Mouse (Mus musculus) midbrain, embryonic 14.5 days (tissue): ENCODE results near the gene Hoxa13. TPM values are rescaled to one million over a fixed set of nuclear protein-coding genes. Genes with fewer than 3 reads are reported as not detected.

ENCODE experiments used
- ATAC-seq: fragments of 200-750 bp; cut with Nextera tagmentation; 2 replicates; pipeline ENCODE4 v1.8.0; 2017; ENCODE audit warnings: moderate number of reproducible peaks, moderate library complexity; ENCODE audit not compliant: low FRiP score, low TSS enrichment
- DNase-seq: peaks from one replicate; pipeline ENCODE4 v3.0.0-alpha.2; 2015
- H3K27ac ChIP-seq: fragments of 300-500 bp; sonication (generic); replicated peaks from 2 replicates; pipeline ENCODE4 v1.5.1; 2014; ENCODE audit warnings: mild to moderate bottlenecking, low read depth, low read length, moderate library complexity
- H3K27me3 ChIP-seq: fragments of 300-500 bp; sonication (generic); 2 replicates; pipeline ENCODE4 v1.6.1; 2014; ENCODE audit warnings: low read length, control low read depth, mixed read lengths; ENCODE audit not compliant: control insufficient read depth, insufficient read depth
- H3K36me3 ChIP-seq: fragments of 300-500 bp; sonication (generic); 2 replicates; pipeline ENCODE4 v1.6.1; 2014; ENCODE audit warnings: low read length, control low read depth; ENCODE audit not compliant: control insufficient read depth, insufficient read depth
- H3K4me1 ChIP-seq: fragments of 300-500 bp; sonication (generic); 2 replicates; pipeline ENCODE4 v1.6.1; 2014; ENCODE audit warnings: mild to moderate bottlenecking, antibody characterized with exemption, low read length, control low read depth; ENCODE audit not compliant: control insufficient read depth, insufficient read depth
- H3K4me2 ChIP-seq: fragments of 300-500 bp; sonication (generic); 2 replicates; pipeline ENCODE4 v1.6.1; 2014; ENCODE audit warnings: mild to moderate bottlenecking, low read length, moderate library complexity
- H3K4me3 ChIP-seq: fragments of 300-500 bp; sonication (generic); replicated peaks from 2 replicates; pipeline ENCODE4 v1.5.1; 2014; ENCODE audit warnings: low read depth, low read length
- H3K9ac ChIP-seq: fragments of 300-500 bp; sonication (generic); replicated peaks from 2 replicates; pipeline ENCODE4 v1.6.1; 2014; ENCODE audit warnings: mild to moderate bottlenecking, low read length, moderate library complexity
- H3K9me3 ChIP-seq: fragments of 300-500 bp; sonication (generic); 2 replicates; pipeline ENCODE4 v1.6.1; 2016; ENCODE audit warnings: low read length, control low read depth, mixed read lengths; ENCODE audit not compliant: control insufficient read depth
- WGBS: fragments of 180-500 bp; shearing (Covaris S2); extraction: QIAGEN DNeasy Blood & Tissue Kit; methylation state at CpG from one replicate; pipeline ENCODE4 v1.1.7; 2014; 5-methylcytosine and 5-hydroxymethylcytosine counted together
- polyA plus RNA-seq: library from polyadenylated mRNA; unstranded; fragments of >200 nt; fragmentation: Nextera tagmentation; extraction: Ambion mirVana; gene quantifications from 2 replicates; pipeline ENCODE4 v1.2.1, GENCODE M21; 2014

The Hoxa13 gene
- polyA plus RNA-seq, 1 experiment from 2014 or later: not detected

DNA sequence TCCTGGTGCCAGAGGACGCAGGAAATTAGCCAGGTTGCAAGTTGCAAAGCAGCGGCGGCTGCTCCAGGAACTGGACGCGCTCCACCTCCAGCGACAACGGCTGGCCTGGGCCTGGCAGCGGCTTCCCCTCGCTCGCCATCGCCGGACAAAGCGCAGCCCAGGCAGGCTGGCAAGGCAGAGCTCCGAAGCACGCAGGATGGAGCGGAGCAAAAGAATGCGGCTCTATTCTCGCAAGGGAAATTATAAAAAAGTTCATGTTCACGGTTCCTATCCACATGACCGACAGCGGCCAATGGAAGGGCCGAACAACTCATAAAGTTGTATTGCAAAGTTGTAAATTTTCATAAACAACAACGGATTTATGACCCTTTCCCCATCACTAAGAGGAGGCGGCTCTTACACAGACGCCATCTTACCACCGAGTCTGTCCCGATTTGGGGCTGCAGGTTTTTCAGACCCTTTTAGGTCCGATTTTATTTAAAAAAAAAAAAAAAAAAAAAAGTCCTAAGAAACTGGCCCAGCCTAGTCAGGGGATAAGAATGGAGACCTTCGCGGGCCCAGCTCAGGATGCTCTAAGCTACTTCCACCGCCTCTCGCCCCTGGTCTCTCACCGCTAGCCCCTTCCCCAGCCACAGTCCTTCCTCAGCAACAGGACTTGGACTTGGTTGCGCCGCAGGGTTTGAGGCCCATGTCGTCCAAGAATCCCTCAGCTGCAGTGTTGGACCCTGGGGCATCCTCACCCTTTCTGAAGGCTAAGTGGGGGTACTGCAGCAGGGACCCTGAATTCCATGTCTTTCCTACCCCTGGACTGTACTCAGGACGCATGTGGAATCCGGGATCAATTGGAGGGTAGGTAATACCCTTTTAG, 47.3 kb downstream of the Hoxa13 start, which contains the start of the genes Hoxa3 and Gm28308:
Gene Hoxa3 (minus strand): TSS at position 218 of the 868 bp plus-strand sequence.
Gene Gm28308 (minus strand): TSS at position 221 of the 868 bp plus-strand sequence.
- ATAC-seq: no peak
- no peak within 1 kb of the TSS for H3K4me2 ChIP-seq
- 3% methylated on average over 38 of the region's 38 CpGs for WGBS
- peaks cover 98% of the 10 kb centered on the region for H3K27me3 ChIP-seq
- no peaks in the 10 kb centered on the region for H3K36me3 ChIP-seq
- no peaks in the 10 kb centered on the region for H3K9me3 ChIP-seq
- H3K27ac ChIP-seq: no peak within 1 kb of the TSS
- DNase-seq: no peak
- 0 out of 2 replicates have a peak, but pooled peaks cover 3% of the 10 kb centered on the region for H3K4me1 ChIP-seq
- no peak within 1 kb of the TSS for H3K4me3 ChIP-seq
- no peak within 1 kb of the TSS for H3K9ac ChIP-seq

GRCm38 (mm10) chr6:52212556-52213118, 48.0 kb downstream of the Hoxa13 start:
- Histone ChIP-seq H3K27ac (no peak overlapping the region), H3K9me3 (no peaks in the 10 kb centered on the region), H3K9ac (no peak overlapping the region), H3K27me3 (peaks cover 99% of the 10 kb centered on the region), H3K4me1 (0 out of 2 replicates have a peak, but pooled peaks cover 3% of the 10 kb centered on the region), H3K4me2 (no peak overlapping the region), H3K4me3 (no peak overlapping the region), H3K36me3 (no peaks in the 10 kb centered on the region)
- DNase-seq: no peak
- 3% methylated on average over 22 of the region's 22 CpGs for WGBS
- no peak for ATAC-seq

DNA sequence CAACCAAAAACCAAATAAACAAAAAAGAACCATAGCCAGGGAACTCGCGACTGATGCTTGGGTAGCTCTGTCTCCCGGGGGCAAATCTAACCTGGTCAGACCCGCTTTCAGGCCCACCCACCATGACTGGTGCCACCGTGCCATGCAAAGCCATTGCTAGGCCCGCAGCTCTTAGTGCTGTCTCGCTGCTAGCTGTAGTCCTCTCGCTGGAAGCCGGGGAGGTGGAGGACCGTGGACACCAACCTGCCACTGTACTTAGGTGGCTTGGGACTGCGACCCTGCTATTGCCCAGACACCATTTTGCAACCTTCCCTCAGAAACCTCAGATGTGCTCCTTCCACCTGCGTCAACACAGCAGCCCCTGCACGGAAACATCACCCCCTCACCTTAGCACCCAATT, 48.7 kb downstream of the Hoxa13 start:
- peaks cover 99% of the 10 kb centered on the region for H3K27me3 ChIP-seq
- H3K9me3 ChIP-seq: no peaks in the 10 kb centered on the region
- H3K4me1 ChIP-seq: 0 out of 2 replicates have a peak, but pooled peaks cover under 1% of the 10 kb centered on the region
- WGBS: 7% methylated on average over 13 of the region's 13 CpGs
- no peak overlapping the region for H3K4me2 ChIP-seq
- no peak for DNase-seq
- H3K36me3 ChIP-seq: no peaks in the 10 kb centered on the region
- ATAC-seq: no peak
- H3K4me3 ChIP-seq: no peak overlapping the region
- no peak overlapping the region for H3K9ac ChIP-seq
- no peak overlapping the region for H3K27ac ChIP-seq

- Histone ChIP-seq H3K4me1 (no peaks in the 10 kb centered on the region), H3K9me3 (no peaks in the 10 kb centered on the region), H3K9ac (no peak overlapping the region), H3K27me3 (peaks cover 99% of the 10 kb centered on the region), H3K36me3 (no peaks in the 10 kb centered on the region), H3K27ac (no peak overlapping the region), H3K4me2 (no peak overlapping the region), H3K4me3 (no peak overlapping the region)
- WGBS: under 1% methylated on average over 37 of the region's 37 CpGs
- DNase-seq: peak; percentile 91
- no peak for ATAC-seq
Measured at GRCm38 (mm10) chr6:52211170-52211935, 49.3 kb downstream of the Hoxa13 start.

- Histone ChIP-seq H3K4me3 (no peak overlapping the region), H3K27ac (no peak overlapping the region), H3K9me3 (no peaks in the 10 kb centered on the region), H3K27me3 (peaks cover 99% of the 10 kb centered on the region), H3K9ac (no peak overlapping the region), H3K4me1 (no peaks in the 10 kb centered on the region), H3K36me3 (no peaks in the 10 kb centered on the region), H3K4me2 (no peak overlapping the region)
- DNase-seq: no peak
- no peak for ATAC-seq
- 6% methylated on average over 12 of the region's 12 CpGs for whole genome bisulfite sequencing
Measured at GRCm38 (mm10) chr6:52209685-52210046, 51.0 kb downstream of the Hoxa13 start.

DNA sequence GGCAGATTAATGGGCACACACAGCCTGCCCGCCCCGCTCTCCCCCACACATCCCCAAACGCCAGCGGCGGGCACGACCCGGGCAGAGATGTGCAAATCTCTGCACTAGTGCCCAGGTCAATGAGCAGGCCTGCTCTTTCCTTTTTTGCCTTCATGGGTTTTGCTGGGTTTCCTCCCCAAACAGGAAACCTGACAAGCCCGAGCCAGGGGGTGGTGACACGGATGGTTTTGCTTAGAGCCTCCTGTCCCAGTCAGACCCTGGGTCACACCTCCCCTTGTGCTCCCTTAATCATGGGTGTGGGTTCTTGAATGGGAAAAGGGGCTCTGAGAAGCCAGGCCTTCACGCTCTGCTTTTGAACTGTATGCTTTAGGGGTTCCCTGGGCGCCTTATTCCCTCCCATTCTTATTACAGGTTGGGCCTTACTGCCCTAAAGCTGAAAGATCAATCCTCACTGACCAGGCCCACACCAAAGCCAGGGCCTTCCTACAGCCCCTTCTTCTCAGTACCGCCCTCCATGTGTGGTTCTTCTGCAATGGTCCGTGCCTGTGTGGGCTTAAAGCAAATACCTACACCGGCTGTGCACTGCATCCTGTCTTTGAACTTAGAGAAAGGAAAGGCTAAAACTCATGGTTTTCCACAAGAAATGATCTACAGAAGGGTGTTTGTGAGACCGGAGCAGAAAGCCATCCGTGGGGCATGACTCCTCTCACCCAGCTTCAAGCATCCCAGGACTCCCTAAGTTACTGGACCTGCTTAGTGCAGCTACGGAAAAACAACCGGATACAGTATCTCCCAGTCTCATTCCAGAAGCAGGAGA, 51.6 kb downstream of the Hoxa13 start:
- H3K9ac ChIP-seq: no peak overlapping the region
- H3K27ac ChIP-seq: no peak overlapping the region
- H3K27me3 ChIP-seq: peaks cover 99% of the 10 kb centered on the region
- H3K4me2 ChIP-seq: no peak overlapping the region
- DNase-seq: no peak
- ATAC-seq: no peak
- WGBS: 2% methylated on average over 18 of the region's 18 CpGs
- H3K4me1 ChIP-seq: no peaks in the 10 kb centered on the region
- no peaks in the 10 kb centered on the region for H3K9me3 ChIP-seq
- H3K4me3 ChIP-seq: no peak overlapping the region
- no peaks in the 10 kb centered on the region for H3K36me3 ChIP-seq

DNA sequence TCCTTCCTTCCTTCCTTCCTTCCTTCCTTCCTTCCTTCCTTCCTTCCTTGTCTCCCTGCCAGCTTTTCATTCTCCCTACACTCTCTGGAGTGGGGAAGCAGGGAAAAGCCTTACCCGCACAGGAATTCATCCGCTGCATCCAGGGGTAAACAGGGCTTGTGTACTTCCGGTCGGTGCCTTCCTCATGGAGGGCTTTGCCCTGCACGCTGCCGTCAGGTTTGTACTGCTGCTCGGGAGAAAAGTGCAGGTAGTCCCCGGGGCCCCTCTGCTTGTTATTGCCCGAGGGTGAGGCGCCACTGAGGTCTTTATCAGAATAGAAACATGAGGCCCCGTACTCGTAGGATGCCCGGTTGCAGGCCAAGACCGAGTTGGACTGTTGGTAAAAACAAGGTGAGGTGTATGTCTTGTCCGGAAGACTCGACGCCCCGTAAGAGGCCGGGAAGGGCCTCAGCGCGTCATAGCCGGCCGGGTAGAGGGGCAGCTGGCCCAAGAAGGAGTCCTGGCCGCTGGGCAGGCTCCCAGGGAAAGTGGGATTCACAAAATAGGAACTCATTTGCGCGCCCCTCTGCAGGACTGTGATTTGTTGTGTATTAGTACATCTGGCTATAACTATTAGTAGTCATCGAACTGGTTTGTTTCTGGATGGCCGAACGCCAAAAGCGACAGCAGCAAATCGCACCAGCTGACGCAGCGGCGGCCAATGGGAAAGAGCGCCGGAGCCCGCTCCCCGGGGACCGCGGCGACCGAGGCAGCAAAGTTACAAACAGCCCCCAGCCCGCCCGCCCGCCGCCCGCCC, 52.4 kb downstream of the Hoxa13 start, which contains the start of gene Hoxa6:
Gene Hoxa6 (minus strand): TSS at position 651 of the 796 bp plus-strand sequence.
- WGBS: 2% methylated on average over 44 of the region's 47 CpGs
- no peak within 1 kb of the TSS for H3K4me3 ChIP-seq
- ATAC-seq (no peak), DNase-seq (no peak)
- H3K9ac ChIP-seq: no peak within 1 kb of the TSS
- no peaks in the 10 kb centered on the region for H3K36me3 ChIP-seq
- no peaks in the 10 kb centered on the region for H3K4me1 ChIP-seq
- H3K27me3 ChIP-seq: peaks cover 99% of the 10 kb centered on the region
- H3K27ac ChIP-seq: no peak within 1 kb of the TSS
- H3K9me3 ChIP-seq: no peaks in the 10 kb centered on the region
- no peak within 1 kb of the TSS for H3K4me2 ChIP-seq
